7 mouse cellular contexts compared by ENCODE assay signal in genomic region chr4:141213342-141213741, GRCm38 (mm10). TPM values are rescaled to one million over a fixed set of nuclear protein-coding genes. Genes with fewer than 3 reads are reported as not detected.
DNase-seq lines count a peak whose midpoint lies in the region; ATAC-seq and TF ChIP-seq lines count a peak whose summit lies in the region.

No protein-coding gene starts in this region.

- DNase-seq in liver, embryonic 13.5 days = no peak
- DNase-seq in stomach, postnatal 0 days (ENCODE audit: low spot score) = no peak
- DNase-seq in frontal cortex, postnatal 14 days (ENCODE audit: low spot score in 2 of 2) = no peak
- no peak for DNase-seq in right cerebral cortex, adult 18-20 months

- peaks cover 27% of the 10 kb centered on the region for H3K4me1 ChIP-seq in megakaryocyte, embryonic 14.5 days
- peaks cover 16% of the 10 kb centered on the region for H3K4me1 ChIP-seq in forebrain, embryonic 13.5 days
- H3K4me1 ChIP-seq in liver, embryonic 13.5 days (replicated peaks) = peaks cover 33% of the 10 kb centered on the region
- no peaks in the 10 kb centered on the region for H3K4me1 ChIP-seq in stomach, postnatal 0 days (replicated peaks; ENCODE audit: control insufficient read depth, insufficient read depth)

- peaks cover 7% of the 10 kb centered on the region for H3K36me3 ChIP-seq in megakaryocyte, embryonic 14.5 days (replicated peaks; ENCODE audit: low read length)
- no peaks in the 10 kb centered on the region for H3K36me3 ChIP-seq in forebrain, embryonic 13.5 days (ENCODE audit: poor library complexity, severe bottlenecking)
- H3K36me3 ChIP-seq in liver, embryonic 13.5 days = no peaks in the 10 kb centered on the region
- no peaks in the 10 kb centered on the region for H3K36me3 ChIP-seq in stomach, postnatal 0 days (ENCODE audit: control insufficient read depth, insufficient read depth, low read length)

- H3K4me2 ChIP-seq in forebrain, embryonic 13.5 days = peak overlapping the region; percentile 75
- peak overlapping the region; percentile 91 for H3K4me2 ChIP-seq in liver, embryonic 13.5 days
- peak overlapping the region; percentile 87 for H3K4me2 ChIP-seq in stomach, postnatal 0 days (replicated peaks; ENCODE audit: low read depth)

- H3K4me3 ChIP-seq in megakaryocyte, embryonic 14.5 days (replicated peaks) = peak overlapping the region; percentile 90
- peak overlapping the region; percentile 58 for H3K4me3 ChIP-seq in forebrain, embryonic 13.5 days
- peak overlapping the region; percentile 66 for H3K4me3 ChIP-seq in liver, embryonic 13.5 days (replicated peaks)
- H3K4me3 ChIP-seq in stomach, postnatal 0 days (ENCODE audit: low read depth, low read length) = peak overlapping the region; percentile 54

- peak overlapping the region; percentile 71; the same call in 1 of the 2 replicates for H3K9ac ChIP-seq in forebrain, embryonic 13.5 days
- peak overlapping the region; percentile 69; the same call in 1 of the 2 replicates for H3K9ac ChIP-seq in liver, embryonic 13.5 days
- no peak overlapping the region for H3K9ac ChIP-seq in stomach, postnatal 0 days (ENCODE audit: low read length)

- no peak for ATAC-seq in megakaryocyte, adult 5-6 weeks (ENCODE audit: poor library complexity, severe bottlenecking)
- ATAC-seq in forebrain, embryonic 13.5 days = peak; percentile 23; the same call in 1 of the 2 replicates
- ATAC-seq in liver, embryonic 13.5 days (ENCODE audit: low read depth) = no peak
- no peak; the same call in 1 of the 2 replicates for ATAC-seq in stomach, postnatal 0 days (ENCODE audit: low FRiP score, low TSS enrichment)

- TF ChIP-seq CTCF in stomach, postnatal 0 days (IDR thresholded peaks at IDR 0.05; ENCODE audit: low read depth) = no peak

- H3K9me3 ChIP-seq in megakaryocyte, embryonic 14.5 days = no peaks in the 10 kb centered on the region
- H3K9me3 ChIP-seq in forebrain, embryonic 13.5 days (replicated peaks) = no peaks in the 10 kb centered on the region
- H3K9me3 ChIP-seq in liver, embryonic 13.5 days (replicated peaks) = no peaks in the 10 kb centered on the region
- H3K9me3 ChIP-seq in stomach, postnatal 0 days (ENCODE audit: control insufficient read depth, low read length) = no peaks in the 10 kb centered on the region

- no peaks in the 10 kb centered on the region for H3K27me3 ChIP-seq in megakaryocyte, embryonic 14.5 days (replicated peaks)
- H3K27me3 ChIP-seq in forebrain, embryonic 13.5 days = no peaks in the 10 kb centered on the region
- no peaks in the 10 kb centered on the region for H3K27me3 ChIP-seq in liver, embryonic 13.5 days
- H3K27me3 ChIP-seq in stomach, postnatal 0 days (ENCODE audit: control insufficient read depth, insufficient read depth, low read length) = no peaks in the 10 kb centered on the region

- 26% methylated on average over 2 of the region's 2 CpGs for WGBS in forebrain, embryonic 13.5 days
- 55% methylated on average over 2 of the region's 2 CpGs for WGBS in liver, embryonic 13.5 days (ENCODE audit: insufficient replicate concordance)
- WGBS in stomach, postnatal 0 days = 32% methylated on average over 2 of the region's 2 CpGs

- no peak for TF ChIP-seq EP300 in stomach, postnatal 0 days (optimal IDR thresholded peaks at IDR 0.05)

- peak overlapping the region; percentile 55 for H3K27ac ChIP-seq in forebrain, embryonic 13.5 days
- no peak overlapping the region for H3K27ac ChIP-seq in liver, embryonic 13.5 days
- no peak overlapping the region for H3K27ac ChIP-seq in stomach, postnatal 0 days (replicated peaks)

RNA-seq across cellular contexts. Expression of gene Rsg1, which starts 0.4 kb away (rescaled TPM):
- polyA plus RNA-seq in megakaryocyte, embryonic 14.5 days (2012; ENCODE audit: insufficient read depth, low replicate concordance) = not detected in 2 replicates
- not detected in 2 replicates for total RNA-seq in megakaryocyte, adult 5-6 weeks (2015)
- total RNA-seq in megakaryocyte, adult 5-6 weeks (2017) = 0.77 and 0.95 TPM in 2 replicates
- 6.1 and 7.1 TPM in 2 replicates for polyA plus RNA-seq in forebrain, embryonic 13.5 days (2015; fragmentation: Nextera tagmentation; extraction: Ambion mirVana)
- polyA plus RNA-seq in liver, embryonic 13.5 days (2015; fragmentation: Nextera tagmentation; extraction: Ambion mirVana) = 2.1 and 2.2 TPM in 2 replicates
- polyA plus RNA-seq in stomach, postnatal 0 days (2015; fragmentation: Nextera tagmentation; extraction: Ambion mirVana) = 1.8 and 2.3 TPM in 2 replicates

RNA-seq across cellular contexts. Expression of gene Arhgef19, which starts 26.0 kb away (rescaled TPM):
- polyA plus RNA-seq in megakaryocyte, embryonic 14.5 days (2012; ENCODE audit: insufficient read depth, low replicate concordance) = 0.64 TPM in 1 of 2 replicates, not detected in the other
- total RNA-seq in megakaryocyte, adult 5-6 weeks (2015) = not detected in 2 replicates
- total RNA-seq in megakaryocyte, adult 5-6 weeks (2017) = not detected in 2 replicates
- 0.96 and 1.2 TPM in 2 replicates for polyA plus RNA-seq in forebrain, embryonic 13.5 days (2015; fragmentation: Nextera tagmentation; extraction: Ambion mirVana)
- 1.0 and 1.1 TPM in 2 replicates for polyA plus RNA-seq in liver, embryonic 13.5 days (2015; fragmentation: Nextera tagmentation; extraction: Ambion mirVana)
- 6.6 and 9.2 TPM in 2 replicates for polyA plus RNA-seq in stomach, postnatal 0 days (2015; fragmentation: Nextera tagmentation; extraction: Ambion mirVana)
